In genomic region chr5:124446301-124446881, GRCm38 (mm10) we compare ENCODE assay signal across 7 mouse cellular contexts. TPM values are rescaled to one million over a fixed set of nuclear protein-coding genes. Genes with fewer than 3 reads are reported as not detected.
DNase-seq lines count a peak whose midpoint lies in the region; ATAC-seq lines count a peak whose summit lies in the region.

No protein-coding gene starts in this region.

- peak overlapping the region; percentile 82 for H3K9ac ChIP-seq in intestine, embryonic 15.5 days
- H3K9ac ChIP-seq in neural tube, embryonic 13.5 days: peak overlapping the region; percentile 97

- peak overlapping the region; percentile 85 for H3K4me3 ChIP-seq in intestine, embryonic 15.5 days (replicated peaks)
- peak overlapping the region; percentile 93 for H3K4me3 ChIP-seq in neural tube, embryonic 13.5 days

- H3K4me2 ChIP-seq in intestine, embryonic 15.5 days (replicated peaks): peak overlapping the region; percentile 93
- H3K4me2 ChIP-seq in neural tube, embryonic 13.5 days: peak overlapping the region; percentile 94

- WGBS in intestine, embryonic 15.5 days: 2% methylated on average over 15 of the region's 15 CpGs
- WGBS in neural tube, embryonic 13.5 days: 4% methylated on average over 15 of the region's 15 CpGs

- intact Hi-C loops in gastrocnemius, postnatal 36 days (cut with DNase I): no loop called here

- no peaks in the 10 kb centered on the region for H3K27me3 ChIP-seq in intestine, embryonic 15.5 days (replicated peaks)
- no peaks in the 10 kb centered on the region for H3K27me3 ChIP-seq in neural tube, embryonic 13.5 days

- H3K4me1 ChIP-seq in intestine, embryonic 15.5 days (replicated peaks): peaks cover 37% of the 10 kb centered on the region
- H3K4me1 ChIP-seq in neural tube, embryonic 13.5 days (replicated peaks): peaks cover 35% of the 10 kb centered on the region

- peak overlapping the region; percentile 93 for H3K27ac ChIP-seq in intestine, embryonic 15.5 days
- H3K27ac ChIP-seq in neural tube, embryonic 13.5 days (replicated peaks): peak overlapping the region; percentile 86; the same call in 1 of the 2 replicates

- peak; percentile 86 to 94 for DNase-seq in adrenal gland, adult (ENCODE audit: inconsistent age in 2 of 2, low spot score in 1 of 2)
- DNase-seq in gastrocnemius, postnatal 36 days: peak; percentile 56 to 60
- peak; percentile 86 to 92 for DNase-seq in lung, adult 18-20 months
- no peak for DNase-seq in frontal cortex, adult 2 months (ENCODE audit: extremely low spot score in 1 of 2, low spot score in 1 of 2)

- no peaks in the 10 kb centered on the region for H3K9me3 ChIP-seq in intestine, embryonic 15.5 days
- no peaks in the 10 kb centered on the region for H3K9me3 ChIP-seq in neural tube, embryonic 13.5 days

- peak; percentile 77 for ATAC-seq in common myeloid progenitor, adult 5-6 weeks (replicated peaks; ENCODE audit: low read depth, poor library complexity, severe bottlenecking)
- peak; percentile 79 for ATAC-seq in intestine, embryonic 15.5 days
- ATAC-seq in neural tube, embryonic 13.5 days (ENCODE audit: low read depth): peak; percentile 29

- peaks cover 26% of the 10 kb centered on the region for H3K36me3 ChIP-seq in intestine, embryonic 15.5 days
- H3K36me3 ChIP-seq in neural tube, embryonic 13.5 days: peaks cover 43% of the 10 kb centered on the region

RNA-seq across cellular contexts. Expression of gene Kmt5a, which starts 6.7 kb away (rescaled TPM):
- 130 and 182 TPM in 2 replicates for total RNA-seq in common myeloid progenitor, adult 5-6 weeks (2017)
- 100 to 1,000 TPM; 182 to 256 TPM for total RNA-seq in gastrocnemius, postnatal 36 days (2021)
- polyA plus RNA-seq in intestine, embryonic 15.5 days (2015; fragmentation: Nextera tagmentation; extraction: Ambion mirVana): 93.5 and 105 TPM in 2 replicates
- 34.0 and 37.8 TPM in 2 replicates for polyA plus RNA-seq in neural tube, embryonic 13.5 days (2015; fragmentation: Nextera tagmentation; extraction: Ambion mirVana)
- polyA plus RNA-seq in frontal cortex, adult 2 months (2012; rRNA removed): 41.8 and 54.3 TPM in 2 replicates

RNA-seq across cellular contexts. Expression of gene Sbno1, which starts 20.6 kb away (rescaled TPM):
- total RNA-seq in common myeloid progenitor, adult 5-6 weeks (2017): 195 and 219 TPM in 2 replicates
- total RNA-seq in gastrocnemius, postnatal 36 days (2021): 10 to 100 TPM; 35.4 to 40.5 TPM
- 78.6 and 90.3 TPM in 2 replicates for polyA plus RNA-seq in intestine, embryonic 15.5 days (2015; fragmentation: Nextera tagmentation; extraction: Ambion mirVana)
- polyA plus RNA-seq in neural tube, embryonic 13.5 days (2015; fragmentation: Nextera tagmentation; extraction: Ambion mirVana): 106 and 107 TPM in 2 replicates
- polyA plus RNA-seq in frontal cortex, adult 2 months (2012; rRNA removed): 57.7 and 59.5 TPM in 2 replicates

RNA-seq across cellular contexts. Expression of gene Rilpl2, which starts 31.8 kb away (rescaled TPM):
- total RNA-seq in common myeloid progenitor, adult 5-6 weeks (2017): 23.1 and 32.4 TPM in 2 replicates
- total RNA-seq in gastrocnemius, postnatal 36 days (2021): 1 to 10 TPM; 3.6 to 4.9 TPM
- polyA plus RNA-seq in intestine, embryonic 15.5 days (2015; fragmentation: Nextera tagmentation; extraction: Ambion mirVana): 44.0 and 46.2 TPM in 2 replicates
- polyA plus RNA-seq in neural tube, embryonic 13.5 days (2015; fragmentation: Nextera tagmentation; extraction: Ambion mirVana): 19.9 and 20.7 TPM in 2 replicates
- polyA plus RNA-seq in frontal cortex, adult 2 months (2012; rRNA removed): 24.5 and 25.9 TPM in 2 replicates

RNA-seq across cellular contexts. Expression of gene Snrnp35, which starts 36.5 kb away (rescaled TPM):
- 12.1 and 15.4 TPM in 2 replicates for total RNA-seq in common myeloid progenitor, adult 5-6 weeks (2017)
- total RNA-seq in gastrocnemius, postnatal 36 days (2021): 10 to 100 TPM; 20.5 to 26.1 TPM
- 21.4 and 23.6 TPM in 2 replicates for polyA plus RNA-seq in intestine, embryonic 15.5 days (2015; fragmentation: Nextera tagmentation; extraction: Ambion mirVana)
- 26.4 and 27.8 TPM in 2 replicates for polyA plus RNA-seq in neural tube, embryonic 13.5 days (2015; fragmentation: Nextera tagmentation; extraction: Ambion mirVana)
- polyA plus RNA-seq in frontal cortex, adult 2 months (2012; rRNA removed): 9.6 and 11.8 TPM in 2 replicates

Comparison
In these comparisons a context has a peak if more than half of its experiments do, and no peak if none do; other contexts are left out.
1. DNase-seq: peak in adrenal gland, adult (2 of 2), gastrocnemius, postnatal 36 days (2 of 2) and lung, adult 18-20 months (2 of 2); none in frontal cortex, adult 2 months (0 of 2).
2. ATAC-seq: peak in every context shown above with its lines; median percentile 79 in intestine, embryonic 15.5 days; 77 in common myeloid progenitor, adult 5-6 weeks; 29 in neural tube, embryonic 13.5 days.